Mouse (Mus musculus) 3T3-L1 (cell line): ENCODE measurements around the gene Ifnar2.

ENCODE experiments used
- DNase-seq: peaks from one replicate; pipeline ENCODE4 v3.0.0-alpha.2; 2015; ENCODE audit warnings: low read depth, low spot score

Gene Ifnar2

DNA sequence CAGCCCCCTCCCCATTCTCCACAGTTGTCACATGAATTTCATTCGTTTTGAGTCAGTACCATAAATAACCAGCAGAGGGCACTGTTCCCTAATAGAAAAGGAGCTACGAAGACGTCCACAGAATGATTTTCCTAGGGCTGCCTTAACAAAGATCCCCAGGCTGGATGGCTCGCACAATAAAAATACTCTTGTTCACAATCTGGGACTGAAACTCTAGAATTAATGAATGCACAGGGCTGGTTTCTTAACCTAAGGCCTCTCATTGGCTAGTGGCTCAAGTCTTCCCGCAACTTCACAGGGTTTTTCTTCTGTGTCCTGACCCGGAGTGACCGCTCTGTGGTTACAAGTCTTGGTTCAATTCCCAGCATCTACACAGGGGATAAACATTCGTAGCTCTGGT, 14.0 kb upstream of the Ifnar2 start:
- DNase-seq: peak; percentile 88

DNA sequence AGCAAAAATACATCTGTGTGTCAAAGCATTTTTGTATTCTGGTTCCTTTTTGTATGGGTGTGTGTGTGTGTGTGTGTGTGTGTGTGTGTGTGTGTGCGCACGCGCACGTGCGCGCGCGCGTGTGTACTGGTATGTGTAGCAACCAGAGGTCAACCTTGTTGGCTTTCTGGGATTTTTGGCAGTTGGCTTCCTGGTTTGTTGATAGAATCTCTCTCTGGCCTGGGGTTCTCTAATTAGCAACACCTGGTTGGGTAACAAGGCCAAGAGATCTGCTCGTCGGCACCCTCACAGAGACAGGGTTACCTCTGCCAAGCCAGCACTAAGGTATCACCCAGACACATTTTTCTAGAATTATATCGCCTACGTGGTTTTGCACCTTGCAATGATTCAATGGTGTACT, 13.1 kb upstream of the Ifnar2 start:
- peak; percentile 21 for DNase-seq

DNA sequence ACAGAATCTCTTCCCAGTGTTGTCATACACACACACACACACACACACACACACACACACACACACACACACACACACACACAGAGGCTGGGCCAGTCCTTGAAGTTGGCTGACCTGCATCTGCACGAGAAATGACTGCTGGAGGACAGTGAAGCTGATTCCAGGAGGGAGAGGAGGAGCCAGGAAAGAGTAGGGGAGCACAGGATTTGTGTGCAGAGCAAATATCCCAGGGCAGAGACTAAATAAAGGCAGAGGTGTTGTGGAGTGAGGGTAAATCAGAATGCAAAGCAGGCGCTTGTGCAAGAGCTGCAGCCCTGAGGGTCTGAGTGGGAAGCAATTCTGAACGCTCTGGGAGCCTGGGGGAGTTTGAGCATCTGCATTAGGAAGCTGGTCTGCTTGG, 12.4 kb upstream of the Ifnar2 start:
- DNase-seq: no peak

DNA sequence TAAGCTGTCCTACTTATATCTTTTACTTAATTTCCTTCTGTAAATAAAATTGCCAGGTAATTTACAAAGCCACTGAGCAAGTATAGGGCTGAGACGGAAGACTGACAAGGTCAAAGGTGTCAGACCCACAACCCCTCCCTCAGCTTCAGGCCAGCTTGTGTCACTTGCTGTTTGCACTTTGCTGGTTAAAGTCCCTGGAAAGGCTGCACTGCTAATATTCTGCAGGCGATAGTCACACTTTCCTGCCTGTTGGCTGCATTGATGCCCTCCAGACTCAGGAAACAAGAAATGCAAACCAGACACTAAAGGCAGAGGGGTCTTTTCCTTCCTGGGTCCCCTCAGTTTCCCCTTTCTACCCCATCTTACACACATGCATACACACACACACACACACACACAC, 10.6 kb upstream of the Ifnar2 start:
- no peak for DNase-seq

DNA sequence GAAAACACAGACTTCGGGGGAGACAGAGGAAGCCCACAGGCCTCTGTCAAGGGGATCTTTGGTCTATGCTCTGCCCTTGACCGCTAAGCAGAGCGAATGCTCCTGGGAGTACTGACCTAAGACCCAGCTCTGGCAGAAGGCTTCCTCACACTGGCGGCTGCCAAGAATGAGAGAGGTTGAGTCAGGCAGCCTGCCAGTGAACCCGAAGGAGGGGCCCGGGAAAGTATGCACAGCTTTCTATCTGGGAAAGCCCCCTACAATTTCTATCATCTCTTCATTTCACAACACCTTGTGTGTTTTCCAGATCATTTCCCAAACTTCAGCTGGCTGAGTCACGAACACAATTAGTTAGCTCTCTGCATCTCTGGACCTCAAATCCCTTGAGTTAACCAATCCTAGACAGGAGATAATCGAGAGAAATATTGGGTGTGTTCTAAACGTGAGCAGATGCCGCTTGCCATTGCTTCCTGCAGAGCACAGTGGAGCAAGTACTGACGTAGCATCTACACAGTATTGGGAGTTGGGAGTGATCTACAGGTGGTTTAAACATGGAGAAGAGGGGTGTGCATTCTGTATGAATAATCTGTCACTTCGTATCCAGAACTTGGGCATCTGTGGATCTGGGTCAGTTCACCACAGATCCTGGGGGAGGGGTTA, 9.8 kb upstream of the Ifnar2 start:
- peak; percentile 88 for DNase-seq

DNA sequence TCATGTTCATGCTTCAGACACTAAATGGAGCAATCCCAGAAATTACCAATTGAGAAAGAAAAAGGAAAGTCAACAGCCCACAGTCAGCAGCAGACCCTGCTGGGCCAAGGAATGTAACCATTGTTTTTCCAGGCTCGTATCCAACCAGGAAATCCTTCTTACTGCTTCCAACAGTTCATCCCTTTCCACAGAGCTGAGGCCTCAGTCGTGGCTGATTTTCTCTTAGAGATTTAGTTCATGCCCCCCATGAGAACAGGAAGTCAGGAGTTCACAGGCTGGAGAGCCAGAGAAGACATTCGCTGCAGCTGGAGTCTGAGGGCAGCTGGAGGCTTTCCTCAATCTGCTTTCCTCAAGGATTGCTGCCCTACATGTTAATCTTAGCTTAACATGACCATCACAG, 9.1 kb upstream of the Ifnar2 start:
- DNase-seq: peak; percentile 93

GRCm38 (mm10) chr16:91366567-91366966, 6.0 kb upstream of the Ifnar2 start:
- DNase-seq: no peak

GRCm38 (mm10) chr16:91367066-91367465, 5.5 kb upstream of the Ifnar2 start:
- DNase-seq: no peak

DNA sequence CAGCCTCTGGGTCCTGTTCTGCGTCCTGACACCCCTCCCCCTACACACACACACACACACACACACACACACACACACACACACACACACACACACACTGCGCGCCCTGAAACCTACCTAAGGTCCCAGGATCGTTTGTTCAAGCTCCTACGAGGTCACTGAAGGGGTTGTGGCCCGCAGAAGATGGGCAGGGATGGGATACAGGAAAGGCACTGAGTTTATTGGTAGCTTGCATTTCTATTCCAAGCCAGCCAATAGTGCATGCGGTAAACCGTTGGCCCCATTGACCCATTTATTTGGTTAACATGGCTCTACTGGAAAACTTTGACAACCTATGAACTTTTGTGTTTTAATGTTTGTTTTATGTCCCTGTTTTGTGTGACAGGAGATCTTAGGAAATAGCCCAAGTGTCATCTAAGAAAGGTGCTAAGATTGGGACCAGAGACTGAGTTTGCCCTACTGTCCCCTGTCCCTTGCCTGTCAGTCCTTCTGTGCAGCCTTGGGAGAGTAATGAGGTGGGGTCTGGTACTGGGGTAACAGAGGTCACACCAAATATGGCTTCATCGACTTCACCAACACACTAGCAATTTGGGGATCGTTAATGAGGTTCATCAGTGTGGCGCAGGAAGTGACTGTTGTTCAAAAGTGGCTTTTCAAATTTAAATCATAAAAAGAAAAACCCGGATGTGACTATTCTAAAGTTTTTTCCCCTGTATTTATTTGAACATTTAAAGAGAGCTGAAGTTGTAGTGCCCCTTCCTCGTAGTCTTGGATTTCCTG, 1.1 kb downstream of the Ifnar2 start:
- no peak for DNase-seq

- DNase-seq: no peak
Observed at GRCm38 (mm10) chr16:91374253-91374634, 1.7 kb downstream of the Ifnar2 start.

DNA sequence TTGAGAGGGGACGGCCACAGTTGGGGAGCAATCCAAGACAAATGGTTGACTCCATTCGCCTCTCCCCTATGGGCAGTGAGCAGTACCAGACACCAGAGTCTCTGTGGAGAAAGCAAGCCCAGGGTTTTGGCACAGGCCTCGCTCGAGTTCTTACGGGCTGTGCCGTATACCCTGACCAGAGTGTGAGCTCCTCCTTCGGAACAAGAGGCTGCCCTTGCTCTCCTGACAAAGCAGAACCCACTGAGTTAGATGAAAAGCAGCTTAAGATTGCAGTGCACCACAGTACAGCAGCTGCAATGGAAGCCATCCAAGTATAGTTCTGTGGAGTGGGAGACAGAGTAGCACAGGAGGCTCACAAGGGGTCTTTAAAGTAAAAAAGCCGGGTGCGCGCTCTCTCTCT, 4.1 kb downstream of the Ifnar2 start:
- no peak for DNase-seq

DNA sequence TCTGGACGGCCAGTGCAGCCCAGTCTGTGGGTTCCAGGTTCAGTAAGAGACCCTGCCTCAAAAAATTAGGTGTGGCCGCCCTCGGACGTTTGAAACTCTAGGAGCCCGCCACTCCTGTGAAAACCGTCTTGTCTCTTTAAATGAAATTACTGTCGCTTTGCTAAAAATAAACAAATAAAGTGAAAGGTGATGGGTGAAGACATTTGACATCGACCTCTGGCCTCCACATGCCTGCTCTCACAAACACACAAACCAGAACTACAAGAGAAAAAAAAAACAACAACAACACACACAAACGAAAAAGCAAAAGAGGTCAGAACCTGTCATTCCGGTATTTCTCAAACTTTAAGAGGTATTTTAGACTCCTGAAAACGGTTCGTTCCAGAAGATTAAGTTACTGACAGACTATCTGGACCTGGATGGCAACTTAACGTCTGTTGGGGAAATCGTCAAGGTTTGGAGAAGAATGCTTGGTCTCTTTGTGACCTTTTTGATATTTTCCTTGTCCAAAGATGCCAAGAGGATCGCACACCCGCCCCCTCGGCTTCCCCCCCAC, 5.9 kb downstream of the Ifnar2 start:
- no peak for DNase-seq

- DNase-seq: no peak
Observed at GRCm38 (mm10) chr16:91378991-91379390, 6.4 kb downstream of the Ifnar2 start.

DNA sequence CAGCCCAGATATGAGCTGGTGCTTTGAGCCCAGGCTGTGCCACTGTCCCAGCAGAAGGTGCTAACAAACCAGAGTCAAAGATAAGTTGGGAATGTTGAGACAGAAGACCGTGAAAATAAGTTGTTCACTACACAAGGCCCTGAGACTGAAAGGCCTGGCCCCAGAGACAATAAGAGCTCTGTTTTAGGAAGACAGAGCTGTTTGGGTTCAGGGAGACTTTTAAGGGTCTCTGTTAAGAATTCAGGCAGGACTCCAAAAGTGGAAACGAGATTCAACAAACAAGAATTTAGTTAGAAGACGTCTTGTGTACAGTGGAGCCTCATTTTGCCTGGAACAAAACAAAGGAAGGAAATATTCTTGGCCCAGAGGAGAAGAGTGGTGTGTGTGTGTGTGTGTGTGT, 6.8 kb downstream of the Ifnar2 start:
- DNase-seq: no peak

- DNase-seq: no peak
Observed at GRCm38 (mm10) chr16:91380151-91380550, 7.6 kb downstream of the Ifnar2 start.

DNA sequence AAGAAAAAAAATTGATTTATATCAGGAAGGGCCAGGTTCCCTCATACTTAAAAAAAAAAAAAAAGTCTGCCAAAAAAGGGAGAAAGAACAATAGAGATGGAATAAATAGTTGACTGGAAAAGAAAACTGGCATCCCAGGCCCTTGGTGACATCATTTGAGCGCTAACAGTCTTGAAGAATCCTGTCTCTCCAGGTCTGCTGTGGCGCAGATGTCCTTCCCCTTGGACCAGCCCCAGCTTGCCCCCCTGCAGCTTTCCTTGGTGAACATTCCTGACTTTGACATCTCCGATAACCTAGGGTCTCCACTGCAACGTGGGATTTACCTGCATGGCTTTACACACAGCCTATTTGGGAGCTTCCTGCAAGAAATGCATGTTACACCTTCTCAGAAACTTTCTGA, 9.0 kb downstream of the Ifnar2 start:
- DNase-seq: no peak

GRCm38 (mm10) chr16:91382261-91382790, 9.7 kb downstream of the Ifnar2 start:
- DNase-seq: no peak

GRCm38 (mm10) chr16:91384221-91384620, 11.6 kb downstream of the Ifnar2 start:
- no peak for DNase-seq

GRCm38 (mm10) chr16:91385621-91386020, 13.0 kb downstream of the Ifnar2 start:
- no peak for DNase-seq

GRCm38 (mm10) chr16:91386419-91387120, 14.0 kb downstream of the Ifnar2 start:
- DNase-seq: no peak

- no peak for DNase-seq
Observed at GRCm38 (mm10) chr16:91387121-91387486, 14.5 kb downstream of the Ifnar2 start.

- DNase-seq: peak; percentile 54
Observed at GRCm38 (mm10) chr16:91390100-91390499, 17.5 kb downstream of the Ifnar2 start.
